Mouse (Mus musculus) cerebellum, adult 2 months (tissue): ENCODE measurements around the gene Nbas. TPM values are rescaled to one million over a fixed set of nuclear protein-coding genes. Genes with fewer than 3 reads are reported as not detected.

ENCODE experiments used
- DNase-seq, 2 experiments: peaks; one replicate each; pipeline ENCODE4 v3.0.0; 2021
- H3K27ac ChIP-seq: fragments of 200-500 bp; 2 replicates; pipeline ENCODE4 v1.5.1; 2012; ENCODE audit warnings: low read length, control low read depth, inconsistent platforms; ENCODE audit not compliant: insufficient read depth
- H3K27me3 ChIP-seq: fragments of 200-500 bp; 2 replicates; pipeline ENCODE4 v1.6.1; 2012; ENCODE audit warnings: inconsistent platforms, mild to moderate bottlenecking, low read length, moderate library complexity; ENCODE audit not compliant: control insufficient read depth, insufficient read depth
- H3K4me1 ChIP-seq: fragments of 200-500 bp; 2 replicates; pipeline ENCODE4 v1.6.1; 2011; ENCODE audit warnings: low read length; ENCODE audit not compliant: control insufficient read depth, insufficient read depth
- H3K4me3 ChIP-seq: fragments of 200-500 bp; replicated peaks from 2 replicates; pipeline ENCODE3; 2011; ENCODE audit warnings: mild to moderate bottlenecking, low read depth, low read length, control low read depth; ENCODE audit not compliant: insufficient read depth
- CTCF ChIP-seq: fragments of 200-500 bp; IDR thresholded peaks from 2 replicates; pipeline ENCODE4 v1.5.1; 2011; ENCODE audit warnings: low read depth, mild to moderate bottlenecking, control low read depth, low read length, moderate library complexity, borderline replicate concordance; ENCODE audit not compliant: insufficient read depth
- POLR2A ChIP-seq: fragments of 200-500 bp; IDR thresholded peaks from 2 replicates; pipeline ENCODE4 v1.6.1; 2011; ENCODE audit warnings: low read length, control low read depth, borderline replicate concordance; ENCODE audit not compliant: insufficient read depth
- WGBS: fragments of 180-500 bp; shearing (Covaris S2); methylation state at CpG from one replicate; pipeline ENCODE4 v1.1.7; 2018; 5-methylcytosine and 5-hydroxymethylcytosine counted together
- polyA plus RNA-seq: library from polyadenylated mRNA; depleted of rRNA; stranded (reverse); fragments of >200 nt; gene quantifications from 2 replicates; pipeline ENCODE4 v1.2.3, GENCODE M21; 2012

Gene Nbas
- polyA plus RNA-seq, 1 experiment, result 40.4 TPM

- no peak overlapping the region for H3K27ac ChIP-seq
- DNase-seq, result no peak
- no peak overlapping the region for H3K4me3 ChIP-seq
- peaks cover 4% of the 10 kb centered on the region; the same call in 1 of the 2 replicates for H3K4me1 ChIP-seq
- no peaks in the 10 kb centered on the region for H3K27me3 ChIP-seq
- WGBS, result 88% methylated on average over 10 of the region's 10 CpGs
- no peak for TF ChIP-seq CTCF
- TF ChIP-seq POLR2A, result no peak
Observed at GRCm38 (mm10) chr12:13356201-13356600, 87.3 kb downstream of the Nbas start.

- H3K4me3 ChIP-seq, result no peak overlapping the region
- H3K27me3 ChIP-seq, result no peaks in the 10 kb centered on the region
- peaks cover 4% of the 10 kb centered on the region; the same call in 1 of the 2 replicates for H3K4me1 ChIP-seq
- no peak overlapping the region for H3K27ac ChIP-seq
- TF ChIP-seq CTCF (no peak), POLR2A (no peak)
- DNase-seq, result peak; percentile 30 to 44
- 42% methylated on average over 7 of the region's 7 CpGs for whole genome bisulfite sequencing
Observed at GRCm38 (mm10) chr12:13356769-13357168, 87.8 kb downstream of the Nbas start.

- no peak for DNase-seq
- 94% methylated on average over 5 of the region's 5 CpGs for WGBS
Observed at GRCm38 (mm10) chr12:13357229-13357628, 88.3 kb downstream of the Nbas start.

GRCm38 (mm10) chr12:13358849-13359248 is 89.9 kb downstream of the Nbas start:
- Histone ChIP-seq H3K4me3 (no peak overlapping the region), H3K27me3 (no peaks in the 10 kb centered on the region), H3K27ac (no peak overlapping the region), H3K4me1 (peaks cover 4% of the 10 kb centered on the region; the same call in 1 of the 2 replicates)
- WGBS, result 71% methylated on average over 4 of the region's 4 CpGs
- TF ChIP-seq CTCF (no peak), POLR2A (no peak)
- no peak for DNase-seq

More at GRCm38 (mm10) chr12:13357229-13357628, 88.3 kb downstream of the Nbas start:
- TF ChIP-seq POLR2A (no peak), CTCF (no peak)
- Histone ChIP-seq H3K27me3 (no peaks in the 10 kb centered on the region), H3K4me3 (no peak overlapping the region), H3K27ac (no peak overlapping the region), H3K4me1 (peaks cover 4% of the 10 kb centered on the region; the same call in 1 of the 2 replicates)

GRCm38 (mm10) chr12:13360183-13360811 is 91.4 kb downstream of the Nbas start:
- Histone ChIP-seq H3K27me3 (no peaks in the 10 kb centered on the region), H3K4me1 (peaks cover 4% of the 10 kb centered on the region; the same call in 1 of the 2 replicates), H3K27ac (no peak overlapping the region), H3K4me3 (no peak overlapping the region)
- 30% methylated on average over 7 of the region's 7 CpGs for WGBS
- DNase-seq, result no peak
- TF ChIP-seq POLR2A, result no peak
- no peak for TF ChIP-seq CTCF

GRCm38 (mm10) chr12:13381580-13381979 is 112.6 kb downstream of the Nbas start:
- H3K4me1 ChIP-seq, result no peaks in the 10 kb centered on the region
- WGBS, result 87% methylated on average over 7 of the region's 7 CpGs
- no peaks in the 10 kb centered on the region for H3K27me3 ChIP-seq
- no peak for DNase-seq
- TF ChIP-seq POLR2A (no peak), CTCF (no peak)
- no peak overlapping the region for H3K27ac ChIP-seq
- no peak overlapping the region for H3K4me3 ChIP-seq

- Histone ChIP-seq H3K27me3 (no peaks in the 10 kb centered on the region), H3K4me3 (no peak overlapping the region), H3K4me1 (no peaks in the 10 kb centered on the region), H3K27ac (no peak overlapping the region)
- DNase-seq, result no peak
- TF ChIP-seq POLR2A (no peak), CTCF (no peak)
Observed at GRCm38 (mm10) chr12:13382046-13382445, 113.1 kb downstream of the Nbas start.

GRCm38 (mm10) chr12:13389644-13390043 is 120.7 kb downstream of the Nbas start:
- H3K4me1 ChIP-seq, result no peaks in the 10 kb centered on the region; the same call in 1 of the 2 replicates
- H3K4me3 ChIP-seq, result no peak overlapping the region
- no peak for TF ChIP-seq POLR2A
- TF ChIP-seq CTCF, result no peak
- WGBS, result 17% methylated on average over 1 of the region's 1 CpGs
- no peak for DNase-seq
- no peak overlapping the region for H3K27ac ChIP-seq
- H3K27me3 ChIP-seq, result no peaks in the 10 kb centered on the region
